Mouse (Mus musculus) heart, embryonic 16.5 days (tissue): ENCODE measurements around the gene Stbd1. TPM values are rescaled to one million over a fixed set of nuclear protein-coding genes. Genes with fewer than 3 reads are reported as not detected.
A peak's percentile ranks its signal among the peaks of the same experiment; 100 is the strongest.

Experiments used
- ATAC-seq: fragments of 200-750 bp; cut with Nextera tagmentation; replicated peaks from 2 replicates; pipeline ENCODE4 v1.8.0; 2017; ENCODE audit warnings: moderate number of reproducible peaks; ENCODE audit not compliant: insufficient read depth, low FRiP score; ENCODE audit errors: extremely low read depth
- H3K27ac ChIP-seq: fragments of 300-500 bp; sonication (generic); 2 replicates; pipeline ENCODE4 v1.5.1; 2014; ENCODE audit warnings: mild to moderate bottlenecking, low read length, control low read depth, moderate library complexity
- H3K27me3 ChIP-seq: fragments of 300-500 bp; sonication (generic); 2 replicates; pipeline ENCODE4 v1.6.1; 2014; ENCODE audit warnings: low read length, mixed read lengths; ENCODE audit not compliant: control insufficient read depth, insufficient read depth
- H3K36me3 ChIP-seq: fragments of 300-500 bp; sonication (generic); 2 replicates; pipeline ENCODE4 v1.6.1; 2014; ENCODE audit not compliant: control insufficient read depth, insufficient read depth
- H3K4me1 ChIP-seq: fragments of 300-500 bp; sonication (generic); 2 replicates; pipeline ENCODE4 v1.6.1; 2014; ENCODE audit warnings: low read length, mixed read lengths; ENCODE audit not compliant: control insufficient read depth, insufficient read depth
- H3K4me2 ChIP-seq: fragments of 300-500 bp; sonication (generic); 2 replicates; pipeline ENCODE4 v1.6.1; 2014; ENCODE audit warnings: low read depth, mild to moderate bottlenecking, control low read depth, low read length
- H3K4me3 ChIP-seq: fragments of 300-500 bp; sonication (generic); 2 replicates; pipeline ENCODE4 v1.5.1; 2014; ENCODE audit warnings: mild to moderate bottlenecking, control low read depth, low read length
- H3K9ac ChIP-seq: fragments of 300-500 bp; sonication (generic); 2 replicates; pipeline ENCODE4 v1.6.1; 2014; ENCODE audit warnings: low read length, control low read depth
- H3K9me3 ChIP-seq: fragments of 300-500 bp; sonication (generic); replicated peaks from 2 replicates; pipeline ENCODE4 v1.6.1; 2016; ENCODE audit warnings: low read length; ENCODE audit not compliant: control insufficient read depth
- WGBS: fragments of 180-500 bp; shearing (Covaris S2); extraction: QIAGEN DNeasy Blood & Tissue Kit; methylation state at CpG from one replicate; pipeline ENCODE4 v1.1.7; 2014; 5-methylcytosine and 5-hydroxymethylcytosine counted together
- polyA plus RNA-seq: library from polyadenylated mRNA; unstranded; fragments of >200 nt; fragmentation: Nextera tagmentation; extraction: Ambion mirVana; gene quantifications from 2 replicates; pipeline ENCODE4 v1.2.1, GENCODE M21; 2015

The Stbd1 gene
- 80.8 and 83.7 TPM in 2 replicates for polyA plus RNA-seq

DNA sequence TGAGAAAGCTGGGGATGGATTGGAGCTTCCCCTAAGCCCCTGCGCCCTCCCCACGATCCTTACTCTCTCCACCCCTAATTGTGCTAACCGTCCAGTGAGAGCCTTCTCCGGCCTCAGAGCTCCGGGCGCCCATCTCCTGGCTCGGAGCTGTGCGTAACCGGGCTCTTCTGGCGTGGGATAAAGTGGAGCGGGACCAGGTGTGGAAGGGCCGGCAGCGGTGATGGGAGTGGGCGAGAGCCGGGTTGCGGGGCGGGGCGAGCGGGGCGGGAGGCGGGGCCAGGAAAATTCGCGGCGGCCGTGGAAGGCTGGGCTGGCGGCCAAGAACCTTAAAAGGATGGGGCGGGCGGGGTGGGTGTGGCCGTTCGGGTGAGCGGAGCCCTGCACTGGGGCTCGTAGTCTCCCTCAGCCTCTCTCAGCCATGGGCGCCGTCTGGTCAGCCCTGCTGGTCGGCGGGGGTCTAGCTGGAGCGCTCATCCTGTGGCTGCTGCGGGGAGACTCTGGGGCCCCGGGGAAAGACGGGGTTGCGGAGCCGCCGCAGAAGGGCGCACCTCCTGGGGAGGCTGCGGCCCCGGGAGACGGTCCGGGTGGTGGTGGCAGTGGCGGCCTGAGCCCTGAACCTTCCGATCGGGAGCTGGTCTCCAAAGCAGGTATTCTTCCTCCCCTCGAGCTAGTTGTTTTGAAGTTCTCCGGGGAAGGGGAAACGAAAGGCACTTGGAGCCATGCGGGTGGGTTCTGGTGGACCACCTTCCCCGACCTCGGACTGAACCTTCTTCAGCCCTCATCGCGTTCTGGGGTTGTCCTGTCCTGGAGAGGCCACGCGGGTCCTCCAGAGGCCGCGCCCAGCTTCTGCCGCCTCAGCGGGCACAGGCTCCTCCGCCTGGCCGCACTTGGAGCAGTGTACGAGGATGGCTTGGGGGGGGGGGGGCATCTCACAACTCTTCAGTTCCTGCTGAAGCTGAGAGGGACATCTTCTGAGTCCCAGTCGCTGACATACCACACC is at the start of gene Stbd1:
Gene Stbd1 (plus strand): TSS at position 351 of the 1,000 bp plus-strand sequence.
- Histone ChIP-seq H3K9ac (peak within 1 kb of the TSS; percentile 73), H3K4me2 (peak within 1 kb of the TSS; percentile 70), H3K4me3 (peak within 1 kb of the TSS; percentile 60), H3K27me3 (no peaks in the 10 kb centered on the region), H3K9me3 (no peaks in the 10 kb centered on the region), H3K36me3 (peaks cover 17% of the 10 kb centered on the region), H3K4me1 (peaks cover 18% of the 10 kb centered on the region), H3K27ac (peak within 1 kb of the TSS; percentile 58)
- peak; percentile 92 for ATAC-seq
- under 1% methylated on average over 69 of the region's 69 CpGs for WGBS

DNA sequence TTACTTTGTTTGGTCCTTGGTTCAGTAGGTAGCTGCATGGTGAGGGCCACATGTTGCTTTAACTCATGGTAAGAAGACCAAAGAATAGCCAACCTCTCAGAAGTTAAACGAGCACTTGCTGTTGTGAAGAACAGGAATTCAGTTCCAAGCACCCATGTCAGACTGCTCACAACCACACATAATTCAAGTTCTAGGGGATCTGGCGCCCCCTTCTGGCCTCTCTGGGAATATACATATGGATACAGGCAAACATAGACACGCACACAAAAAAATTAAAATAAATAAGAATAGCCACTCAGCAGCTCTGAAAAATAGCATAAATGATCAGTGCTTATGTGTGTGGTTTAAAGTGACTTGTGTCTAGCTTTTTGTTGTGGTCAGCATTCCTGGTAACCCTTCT is 48.9 kb upstream of the Stbd1 start:
- 71% methylated on average over 3 of the region's 3 CpGs for WGBS
- Histone ChIP-seq H3K27me3 (no peaks in the 10 kb centered on the region), H3K9ac (no peak overlapping the region), H3K9me3 (peaks cover 3% of the 10 kb centered on the region), H3K36me3 (no peaks in the 10 kb centered on the region), H3K4me2 (no peak overlapping the region), H3K4me1 (no peaks in the 10 kb centered on the region), H3K4me3 (no peak overlapping the region), H3K27ac (no peak overlapping the region)
- no peak for ATAC-seq

DNA sequence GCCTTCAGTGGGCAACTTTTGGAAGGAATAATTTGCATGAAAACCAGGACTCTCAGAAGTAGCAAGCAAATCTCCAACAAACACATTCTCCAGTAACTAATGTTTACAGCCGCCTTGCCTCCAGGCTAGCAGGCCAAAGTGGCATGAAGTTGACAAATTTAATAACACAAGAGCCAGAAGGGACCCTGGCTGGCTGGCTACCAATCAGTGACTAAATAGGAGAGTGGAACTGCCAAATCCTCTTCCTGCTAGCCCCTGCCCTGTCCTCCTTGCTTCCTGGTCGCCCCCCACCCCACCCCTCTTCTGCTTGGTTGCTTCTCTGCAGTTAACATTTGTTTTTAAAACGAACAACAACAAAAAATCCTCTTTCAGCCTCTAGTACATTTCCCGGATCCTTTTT is 48.4 kb upstream of the Stbd1 start:
- no peaks in the 10 kb centered on the region for H3K4me1 ChIP-seq
- no peak overlapping the region for H3K27ac ChIP-seq
- no peak overlapping the region for H3K9ac ChIP-seq
- 76% methylated on average over 4 of the region's 4 CpGs for WGBS
- no peaks in the 10 kb centered on the region for H3K36me3 ChIP-seq
- no peak overlapping the region for H3K4me2 ChIP-seq
- H3K9me3 ChIP-seq, result peaks cover 3% of the 10 kb centered on the region
- H3K27me3 ChIP-seq, result no peaks in the 10 kb centered on the region
- no peak overlapping the region for H3K4me3 ChIP-seq
- ATAC-seq, result no peak

DNA sequence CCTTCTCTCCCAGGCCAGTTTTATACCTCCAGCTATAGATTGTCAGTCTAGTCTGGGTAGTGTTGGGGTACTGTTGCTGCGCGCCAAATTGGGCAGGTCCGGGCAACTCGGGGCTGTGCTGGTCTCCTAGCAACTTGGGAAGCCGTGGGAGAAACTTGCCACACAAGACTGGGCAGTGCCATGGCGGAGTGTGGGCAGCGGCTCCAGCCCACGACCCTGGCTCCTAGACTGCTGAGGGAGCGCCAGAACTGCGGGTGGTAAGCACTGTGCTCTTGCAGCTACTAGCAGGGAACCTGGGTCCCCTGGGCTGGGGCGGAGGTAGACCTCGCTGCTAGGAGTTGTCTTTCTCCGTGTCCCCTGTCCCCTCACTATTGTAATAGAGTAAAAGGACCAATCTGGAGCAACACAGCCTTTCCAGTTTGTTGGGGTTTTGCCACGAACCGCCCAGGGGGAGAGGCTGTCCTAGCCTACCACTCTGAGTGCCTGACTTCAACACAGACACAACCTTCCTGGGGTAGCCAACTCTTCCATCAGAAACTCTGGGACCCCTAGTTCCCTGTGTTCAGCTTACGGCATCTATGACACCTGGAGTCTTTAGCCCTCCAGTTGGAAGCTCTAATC is 47.8 kb upstream of the Stbd1 start, which contains the start of gene Fam47e:
Gene Fam47e (plus strand): TSS at position 179 of the 621 bp plus-strand sequence.
- ATAC-seq, result no peak
- WGBS, result 74% methylated on average over 16 of the region's 16 CpGs
- Histone ChIP-seq H3K27me3 (no peaks in the 10 kb centered on the region), H3K27ac (no peak within 1 kb of the TSS), H3K9ac (no peak within 1 kb of the TSS), H3K9me3 (peaks cover 3% of the 10 kb centered on the region), H3K4me1 (peaks cover under 1% of the 10 kb centered on the region), H3K36me3 (no peaks in the 10 kb centered on the region), H3K4me2 (no peak within 1 kb of the TSS), H3K4me3 (no peak within 1 kb of the TSS)

DNA sequence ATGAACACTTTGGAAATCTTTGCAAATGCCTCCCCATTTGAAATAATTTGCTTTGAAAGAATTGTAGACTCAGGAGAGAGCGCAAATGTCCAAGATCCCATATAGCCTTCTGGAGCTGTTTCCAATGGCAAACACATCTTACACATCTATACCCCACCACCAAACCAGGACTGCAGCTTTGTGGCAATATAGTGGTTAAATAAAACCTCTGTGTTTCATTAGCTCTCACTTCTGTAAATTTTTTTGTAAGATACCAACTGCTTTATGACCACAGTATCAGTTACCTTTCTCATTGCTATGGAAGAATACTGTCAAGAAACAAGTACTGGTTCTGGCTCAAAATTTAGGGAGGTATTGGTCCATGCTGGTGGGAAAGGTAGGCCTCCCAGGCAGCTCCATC is 46.9 kb upstream of the Stbd1 start:
- WGBS, result 95% methylated on average over 1 of the region's 1 CpGs
- H3K4me1 ChIP-seq, result peaks cover 9% of the 10 kb centered on the region
- ATAC-seq, result no peak

GRCm38 (mm10) chr5:92557508-92557907 is 45.3 kb upstream of the Stbd1 start:
- H3K4me3 ChIP-seq, result no peak overlapping the region
- no peak for ATAC-seq
- peaks cover 9% of the 10 kb centered on the region for H3K4me1 ChIP-seq
- no peak overlapping the region for H3K4me2 ChIP-seq
- no peaks in the 10 kb centered on the region for H3K27me3 ChIP-seq
- 84% methylated on average over 1 of the region's 1 CpGs for WGBS
- no peaks in the 10 kb centered on the region for H3K36me3 ChIP-seq
- H3K27ac ChIP-seq, result no peak overlapping the region
- no peak overlapping the region for H3K9ac ChIP-seq
- peaks cover 3% of the 10 kb centered on the region for H3K9me3 ChIP-seq

More for the DNA sequence above, 46.9 kb upstream of the Stbd1 start:
- peaks cover 3% of the 10 kb centered on the region for H3K9me3 ChIP-seq
- no peaks in the 10 kb centered on the region for H3K27me3 ChIP-seq
- no peak overlapping the region for H3K9ac ChIP-seq
- no peak overlapping the region for H3K27ac ChIP-seq
- H3K36me3 ChIP-seq, result no peaks in the 10 kb centered on the region
- H3K4me3 ChIP-seq, result no peak overlapping the region
- H3K4me2 ChIP-seq, result no peak overlapping the region

DNA sequence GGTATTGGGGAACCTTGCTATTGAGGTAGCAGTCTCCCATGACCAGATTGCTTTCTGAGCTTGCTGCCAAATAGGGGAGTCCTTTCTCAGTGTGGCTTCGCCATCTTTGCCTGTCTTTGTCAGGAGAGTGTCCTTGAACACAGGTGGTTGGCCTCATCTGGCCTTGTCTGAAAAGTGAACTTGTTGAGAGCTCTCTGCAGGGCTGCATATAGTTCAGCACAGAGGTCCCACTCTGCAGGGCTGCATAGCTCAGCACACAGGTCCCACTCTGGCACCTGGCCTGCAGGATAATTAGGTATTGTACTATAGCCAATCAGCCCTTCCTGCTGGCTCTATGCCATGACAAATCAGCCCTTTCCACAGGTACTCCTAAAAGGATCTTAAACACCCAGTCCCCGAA is 42.6 kb upstream of the Stbd1 start:
- Histone ChIP-seq H3K27ac (no peak overlapping the region), H3K4me2 (no peak overlapping the region), H3K9me3 (no peaks in the 10 kb centered on the region), H3K4me1 (peaks cover 9% of the 10 kb centered on the region), H3K4me3 (no peak overlapping the region), H3K36me3 (no peaks in the 10 kb centered on the region), H3K9ac (no peak overlapping the region), H3K27me3 (no peaks in the 10 kb centered on the region)
- 45% methylated on average over 2 of the region's 2 CpGs for WGBS
- ATAC-seq, result peak; percentile 45; the same call in 1 of the 2 replicates

DNA sequence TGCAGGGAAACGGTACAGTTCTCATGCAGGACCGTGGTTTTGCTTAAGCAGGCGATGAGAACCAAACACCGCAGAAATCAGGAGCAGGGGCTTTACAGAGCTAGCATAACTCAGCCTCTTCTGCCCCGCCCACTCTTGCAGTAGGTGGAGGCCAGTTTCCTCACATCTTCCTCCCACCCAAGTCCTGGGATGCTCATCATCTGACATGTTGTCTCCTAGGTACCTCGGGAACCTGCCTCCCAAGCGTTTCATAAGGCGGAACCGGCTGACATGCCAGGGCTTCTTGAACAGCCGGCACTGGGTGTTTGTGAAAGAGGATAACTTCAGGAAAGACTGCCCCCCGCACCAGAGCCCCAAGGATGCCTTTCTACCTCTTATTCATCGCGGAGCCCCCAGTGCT is 40.8 kb upstream of the Stbd1 start:
- no peaks in the 10 kb centered on the region for H3K9me3 ChIP-seq
- H3K27ac ChIP-seq, result no peak overlapping the region
- H3K9ac ChIP-seq, result no peak overlapping the region
- H3K36me3 ChIP-seq, result no peaks in the 10 kb centered on the region
- 77% methylated on average over 13 of the region's 13 CpGs for WGBS
- no peak for ATAC-seq
- no peak overlapping the region for H3K4me2 ChIP-seq
- no peaks in the 10 kb centered on the region for H3K27me3 ChIP-seq
- peaks cover 9% of the 10 kb centered on the region for H3K4me1 ChIP-seq
- no peak overlapping the region for H3K4me3 ChIP-seq

DNA sequence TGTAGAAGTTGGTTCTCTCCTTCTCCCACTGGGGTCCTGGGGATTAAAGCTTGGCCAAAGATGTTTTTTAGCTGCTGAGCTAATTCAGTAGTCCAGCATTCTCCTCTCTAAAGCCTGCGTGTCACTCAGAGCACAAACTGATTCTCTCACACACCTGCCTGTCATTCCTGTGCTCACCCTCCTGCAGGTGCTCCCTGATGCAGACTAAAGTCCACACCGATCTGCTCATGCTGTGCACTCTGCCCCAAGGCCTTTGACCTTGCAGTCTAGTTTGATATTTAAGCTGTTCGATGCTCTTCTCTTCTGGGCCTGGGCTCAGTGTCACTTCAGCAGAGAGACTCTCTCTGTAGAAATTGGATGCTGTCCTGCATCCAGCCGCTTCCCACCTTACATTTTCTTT is 31.6 kb upstream of the Stbd1 start:
- 86% methylated on average over 4 of the region's 4 CpGs for WGBS
- Histone ChIP-seq H3K9ac (no peak overlapping the region), H3K4me2 (no peak overlapping the region), H3K36me3 (no peaks in the 10 kb centered on the region), H3K4me3 (no peak overlapping the region), H3K27me3 (no peaks in the 10 kb centered on the region), H3K9me3 (peaks cover 2% of the 10 kb centered on the region; the same call in 1 of the 2 replicates), H3K27ac (no peak overlapping the region), H3K4me1 (no peaks in the 10 kb centered on the region)
- no peak for ATAC-seq
